Mouse (Mus musculus) testis, adult 2 months (tissue): ENCODE results near the gene Kcnk7.

Source experiments
- CTCF ChIP-seq: fragments of 200-500 bp; IDR thresholded peaks from 2 replicates; pipeline ENCODE4 v1.5.1; 2012; ENCODE audit warnings: low read depth, mild to moderate bottlenecking, inconsistent platforms, low read length, moderate library complexity; ENCODE audit not compliant: control insufficient read depth, insufficient read depth, insufficient replicate concordance
- POLR2A ChIP-seq: fragments of 200-500 bp; IDR thresholded peaks from 2 replicates; pipeline ENCODE4 v1.6.1; 2012; ENCODE audit warnings: low read depth, mild to moderate bottlenecking, inconsistent platforms, low read length, moderate library complexity; ENCODE audit not compliant: control insufficient read depth

DNA sequence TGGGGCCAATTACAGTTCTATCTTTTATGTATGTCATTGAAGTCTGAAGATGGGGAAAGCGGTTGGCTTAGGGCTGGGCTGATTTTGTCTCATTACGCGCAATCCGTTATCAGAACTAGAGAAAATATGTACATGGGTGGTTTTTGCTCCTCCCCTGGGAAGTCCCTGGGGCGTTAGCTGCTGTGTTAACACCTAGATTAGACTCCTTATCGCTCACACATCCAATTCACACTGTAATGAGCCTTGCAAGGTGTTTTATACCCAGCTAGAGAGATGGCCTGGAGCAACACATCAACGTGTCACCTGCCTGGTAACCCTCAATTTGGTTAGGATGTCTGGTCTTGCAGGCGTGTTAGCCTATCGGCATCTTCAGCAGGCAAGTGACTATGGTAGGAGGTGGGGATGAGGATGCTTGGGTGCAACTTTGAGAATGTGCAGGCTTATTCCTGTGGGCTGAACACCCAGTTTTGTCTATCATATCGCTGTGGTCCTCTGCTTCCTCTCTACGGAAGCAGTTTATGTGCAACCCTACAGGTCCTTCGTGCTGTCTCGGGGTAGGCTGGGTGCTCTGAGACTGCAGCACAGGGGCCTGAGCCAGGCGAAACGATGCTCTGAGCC is 22.9 kb downstream of the Kcnk7 start:
- TF ChIP-seq CTCF: no peak
- TF ChIP-seq POLR2A: no peak
